Mouse (Mus musculus) G1E-ER4 (cell line): Measurements from ENCODE around the gene Msx3. TPM values are rescaled to one million over a fixed set of nuclear protein-coding genes. Genes with fewer than 3 reads are reported as not detected.

ENCODE experiments used
- GATA1 ChIP-seq: IDR thresholded peaks from one replicate; pipeline ENCODE4 v1.8.0; 2012; ENCODE audit warnings: low read length, inconsistent platforms
- polyA plus RNA-seq: library from polyadenylated mRNA; stranded (reverse); fragments of >175 nt; gene quantifications from 2 replicates; pipeline ENCODE4 v1.2.3, GENCODE M21; 2012

The Msx3 gene
- polyA plus RNA-seq, 1 experiment, result not detected

- TF ChIP-seq GATA1, result no peak
Observed at GRCm38 (mm10) chr7:140033386-140033785, 15.5 kb downstream of the Msx3 start.

GRCm38 (mm10) chr7:140032366-140032765 lies 16.5 kb downstream of the Msx3 start:
- no peak for TF ChIP-seq GATA1

GRCm38 (mm10) chr7:140031771-140032170 lies 17.1 kb downstream of the Msx3 start:
- TF ChIP-seq GATA1, result no peak

DNA sequence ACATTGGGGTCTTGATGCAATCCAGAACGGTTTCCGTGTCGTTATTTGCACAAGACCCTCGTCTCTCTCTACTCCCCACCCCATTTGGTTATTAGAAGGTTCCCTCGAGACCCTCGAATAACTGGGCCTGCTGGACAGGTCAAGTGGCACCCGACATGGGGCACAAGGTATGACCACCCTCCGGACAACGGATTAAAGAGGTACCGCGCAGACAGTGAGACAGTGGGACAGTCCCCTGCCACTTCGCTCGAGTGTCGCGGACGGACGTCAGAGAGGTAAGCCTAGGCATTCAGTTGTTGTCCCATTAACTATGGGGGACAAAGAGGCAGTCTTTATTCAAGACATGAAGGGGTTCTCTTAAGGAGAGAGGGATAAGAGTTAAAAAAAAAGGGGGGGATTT lies 37.6 kb downstream of the Msx3 start:
- no peak for TF ChIP-seq GATA1

DNA sequence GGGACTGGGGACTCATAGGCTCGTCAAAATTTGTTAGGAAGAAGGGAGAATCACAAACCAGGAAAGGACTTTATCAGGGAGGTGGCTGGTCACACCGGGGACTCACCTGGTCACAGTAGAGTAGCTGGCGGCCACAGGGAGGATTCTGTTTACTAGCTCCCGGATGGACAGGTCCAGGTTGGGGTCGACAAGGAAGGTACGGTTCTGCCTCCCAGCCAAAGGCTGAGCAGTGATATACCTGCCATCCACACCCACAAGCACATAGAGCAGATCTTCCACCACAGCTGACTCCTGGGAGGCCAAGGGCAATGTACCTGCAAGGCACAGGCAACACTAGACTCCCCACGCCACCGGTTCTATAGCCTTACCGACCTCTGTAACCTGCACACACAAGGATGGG lies 41.1 kb downstream of the Msx3 start:
- TF ChIP-seq GATA1, result no peak

DNA sequence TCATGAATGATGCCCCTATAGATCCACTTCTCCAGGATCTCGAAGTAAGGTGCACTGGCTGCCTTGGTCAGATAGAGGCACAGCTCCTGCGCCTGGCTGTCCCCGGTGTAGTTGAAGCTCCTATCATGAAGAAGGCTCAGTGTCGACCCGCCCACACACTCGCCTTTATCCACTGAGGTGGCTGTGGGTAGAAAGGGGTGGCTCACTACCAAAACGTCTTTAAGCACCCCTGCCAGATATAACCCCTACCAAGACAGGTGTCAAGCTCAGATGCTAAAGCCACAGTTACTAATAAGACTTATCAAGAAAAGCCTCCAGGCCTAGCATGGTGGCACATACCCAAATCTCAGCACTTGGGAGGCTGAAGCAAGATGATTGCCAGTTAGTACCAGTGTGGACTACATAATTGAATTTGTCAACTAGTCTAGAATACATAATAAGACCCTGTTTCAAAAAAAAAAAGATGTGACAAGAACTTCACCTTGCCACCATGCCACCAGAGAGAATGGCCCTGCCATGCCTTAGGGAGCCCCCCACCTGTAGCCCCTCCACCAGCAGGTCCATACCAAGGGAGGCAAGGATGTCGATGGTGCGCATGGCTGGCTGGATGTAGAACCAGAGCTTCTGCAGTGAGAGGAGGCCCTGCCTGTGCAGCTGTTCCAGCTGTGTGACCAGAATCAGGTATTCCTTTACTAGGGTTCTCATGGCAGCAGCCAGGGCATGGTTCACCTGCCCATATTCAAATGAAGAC lies 41.9 kb downstream of the Msx3 start:
- TF ChIP-seq GATA1, result no peak

DNA sequence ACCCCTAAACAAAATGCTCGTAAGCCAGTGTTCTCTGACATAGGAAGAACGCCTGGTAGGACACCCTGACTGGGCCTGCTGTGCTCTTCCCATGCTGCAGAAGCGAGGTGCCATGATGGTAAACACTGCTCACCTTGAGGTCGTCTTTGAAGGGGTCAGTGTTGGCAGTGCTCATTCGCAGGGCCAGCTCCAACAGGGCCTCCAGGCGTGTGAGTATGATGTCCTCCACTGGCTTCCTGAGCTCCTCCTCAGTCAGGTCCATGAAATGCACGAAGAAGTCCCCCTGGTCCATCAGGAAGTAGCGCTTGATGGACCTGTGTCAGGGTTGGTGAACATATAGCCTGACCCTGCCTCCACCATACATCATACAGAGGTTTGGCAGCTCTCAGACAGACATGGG lies 44.2 kb downstream of the Msx3 start:
- no peak for TF ChIP-seq GATA1

GRCm38 (mm10) chr7:140001086-140001740 lies 47.7 kb downstream of the Msx3 start:
- TF ChIP-seq GATA1, result no peak

DNA sequence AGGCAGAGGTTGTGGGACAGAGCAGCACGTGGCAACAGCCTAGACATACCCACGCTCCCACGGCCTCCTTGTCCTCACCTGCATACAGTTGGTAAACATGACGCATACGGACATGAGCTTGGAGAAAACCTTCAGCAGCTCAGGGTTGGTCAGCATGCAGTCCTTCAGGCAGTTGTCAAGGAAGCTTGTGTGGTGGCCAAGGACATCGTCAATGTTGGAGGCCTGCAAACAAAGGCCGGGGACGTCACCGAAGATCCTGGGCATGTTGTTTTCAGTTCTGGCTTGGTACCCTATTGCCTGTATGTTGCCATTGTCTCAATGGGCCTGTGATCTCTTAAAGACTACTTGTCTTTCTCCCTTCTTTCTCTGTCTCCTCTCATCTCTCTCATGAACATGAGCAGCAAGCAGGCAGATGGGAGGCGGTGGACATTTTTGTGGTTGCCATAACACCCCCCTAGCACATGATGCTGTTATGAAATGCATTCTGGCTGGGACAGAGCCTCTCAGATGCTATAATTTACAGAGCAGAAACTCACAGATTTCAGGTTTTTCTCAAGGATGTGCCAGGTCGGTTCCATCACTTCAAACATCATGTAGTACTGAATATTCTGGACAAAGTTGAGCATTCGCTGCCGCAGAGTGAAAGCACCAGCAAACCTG lies 50.1 kb downstream of the Msx3 start:
- TF ChIP-seq GATA1, result no peak

Other genes with a start within 250 kb of the Msx3 start
- not detected in 2 replicates for gene Adgra1, start 214.9 kb downstream of the Msx3 start, polyA plus RNA-seq
- gene Kndc1, start 154.4 kb downstream of the Msx3 start, polyA plus RNA-seq, result not detected in 2 replicates
- gene Utf1, start 105.3 kb downstream of the Msx3 start, polyA plus RNA-seq, result not detected in 2 replicates
- gene 6430531B16Rik, start 70.3 kb downstream of the Msx3 start, polyA plus RNA-seq, result not detected in 2 replicates
- 0.03 and 0.04 TPM in 2 replicates for gene Adam8, start 56.5 kb downstream of the Msx3 start, polyA plus RNA-seq
- gene Zfp511, start 12.7 kb downstream of the Msx3 start, polyA plus RNA-seq, result 22.3 and 25.3 TPM in 2 replicates
- gene Tubgcp2, start 12.4 kb downstream of the Msx3 start, polyA plus RNA-seq, result 6.8 and 9.4 TPM in 2 replicates
- not detected in 2 replicates for gene Caly, start 33.5 kb upstream of the Msx3 start, polyA plus RNA-seq
- gene Prap1, start 44.3 kb upstream of the Msx3 start, polyA plus RNA-seq, result not detected in 2 replicates
- gene Fuom, start 53.4 kb upstream of the Msx3 start, polyA plus RNA-seq, result 0.23 TPM in 1 of 2 replicates, not detected in the other
- 1.8 and 5.9 TPM in 2 replicates for gene Paox, start 66.7 kb upstream of the Msx3 start, polyA plus RNA-seq
- gene Echs1, start 67.4 kb upstream of the Msx3 start, polyA plus RNA-seq, result 3.0 and 10.6 TPM in 2 replicates
- 10.4 and 13.4 TPM in 2 replicates for gene Mtg1, start 88.5 kb upstream of the Msx3 start, polyA plus RNA-seq
- gene Sprn, start 105.8 kb upstream of the Msx3 start, polyA plus RNA-seq, result not detected in 2 replicates
- gene Olfr522, start 115.7 kb upstream of the Msx3 start, polyA plus RNA-seq, result not detected in 2 replicates
- gene Olfr523, start 124.1 kb upstream of the Msx3 start, polyA plus RNA-seq, result not detected in 2 replicates
- gene Olfr524, start 156.9 kb upstream of the Msx3 start, polyA plus RNA-seq, result not detected in 2 replicates
- not detected in 2 replicates for gene Cd163l1, start 169.2 kb upstream of the Msx3 start, polyA plus RNA-seq
- not detected in 2 replicates for gene 5830411N06Rik, start 198.2 kb upstream of the Msx3 start, polyA plus RNA-seq